Comparison of ENCODE assay signal across 18 mouse cellular contexts in genomic region chrX:140932066-140932465, GRCm38 (mm10). TPM values are rescaled to one million over a fixed set of nuclear protein-coding genes. Genes with fewer than 3 reads are reported as not detected.
DNase-seq lines count a peak whose midpoint lies in the region; ATAC-seq and TF ChIP-seq lines count a peak whose summit lies in the region.
"Had no signal": no experiment of that assay in that cellular context is flagged by ENCODE, and none has a peak within 500 bp of the region (broad histone marks: within the 10 kb centered on the region; RNA-seq: fewer than 3 reads in every experiment).

No protein-coding gene starts in this region.

- H3K4me3 ChIP-seq in forebrain, embryonic 14.5 days (ENCODE audit: low read depth, low read length) = no peak overlapping the region
- no peak overlapping the region for H3K4me3 ChIP-seq in forebrain, embryonic 10.5 days
- no peak overlapping the region for H3K4me3 ChIP-seq in layer of hippocampus, adult 2 months
- H3K4me3 ChIP-seq in stomach, postnatal 0 days (ENCODE audit: low read depth, low read length) = no peak overlapping the region
- H3K4me3 ChIP-seq: embryonic facial prominence, embryonic 13.5 days; heart, embryonic 10.5 days; liver, embryonic 13.5 days had no signal

- TF ChIP-seq EP300 in stomach, postnatal 0 days (optimal IDR thresholded peaks at IDR 0.05) = no peak

- H3K4me1 ChIP-seq in forebrain, embryonic 14.5 days (ENCODE audit: control insufficient read depth, insufficient read depth, low read length) = no peaks in the 10 kb centered on the region
- H3K4me1 ChIP-seq in forebrain, embryonic 10.5 days = no peaks in the 10 kb centered on the region
- H3K4me1 ChIP-seq in stomach, postnatal 0 days (replicated peaks; ENCODE audit: control insufficient read depth, insufficient read depth) = no peaks in the 10 kb centered on the region
- H3K4me1 ChIP-seq: embryonic facial prominence, embryonic 13.5 days; heart, embryonic 10.5 days; liver, embryonic 13.5 days had no signal

- H3K4me2 ChIP-seq in forebrain, embryonic 14.5 days (ENCODE audit: low read length) = no peak overlapping the region
- no peak overlapping the region for H3K4me2 ChIP-seq in stomach, postnatal 0 days (replicated peaks; ENCODE audit: low read depth)
- H3K4me2 ChIP-seq: embryonic facial prominence, embryonic 13.5 days; liver, embryonic 13.5 days had no signal

- no peaks in the 10 kb centered on the region for H3K27me3 ChIP-seq in forebrain, embryonic 14.5 days (replicated peaks; ENCODE audit: control insufficient read depth, insufficient read depth, low read length)
- peaks cover 99% of the 10 kb centered on the region for H3K27me3 ChIP-seq in forebrain, embryonic 10.5 days (ENCODE audit: poor library complexity, severe bottlenecking)
- no peaks in the 10 kb centered on the region for H3K27me3 ChIP-seq in stomach, postnatal 0 days (ENCODE audit: control insufficient read depth, insufficient read depth, low read length)

- no peaks in the 10 kb centered on the region for H3K9me3 ChIP-seq in forebrain, embryonic 14.5 days (replicated peaks; ENCODE audit: control insufficient read depth, low read length)
- H3K9me3 ChIP-seq in forebrain, embryonic 10.5 days = no peaks in the 10 kb centered on the region
- H3K9me3 ChIP-seq in stomach, postnatal 0 days (ENCODE audit: control insufficient read depth, low read length) = no peaks in the 10 kb centered on the region
- H3K9me3 ChIP-seq: embryonic facial prominence, embryonic 13.5 days; heart, embryonic 10.5 days; liver, embryonic 13.5 days had no signal

- no peaks in the 10 kb centered on the region for H3K36me3 ChIP-seq in forebrain, embryonic 14.5 days (ENCODE audit: control insufficient read depth, insufficient read depth, low read length)
- no peaks in the 10 kb centered on the region for H3K36me3 ChIP-seq in forebrain, embryonic 10.5 days (replicated peaks)
- no peaks in the 10 kb centered on the region for H3K36me3 ChIP-seq in stomach, postnatal 0 days (ENCODE audit: control insufficient read depth, insufficient read depth, low read length)
- H3K36me3 ChIP-seq: embryonic facial prominence, embryonic 13.5 days; heart, embryonic 10.5 days; liver, embryonic 13.5 days had no signal

- ATAC-seq in forebrain, embryonic 14.5 days = no peak
- ATAC-seq in stomach, postnatal 0 days (ENCODE audit: low FRiP score, low TSS enrichment) = no peak

- H3K27ac ChIP-seq in forebrain, embryonic 14.5 days (ENCODE audit: low read depth, low read length) = no peak overlapping the region
- H3K27ac ChIP-seq in forebrain, embryonic 10.5 days = no peak overlapping the region
- no peak overlapping the region for H3K27ac ChIP-seq in layer of hippocampus, adult 2 months
- H3K27ac ChIP-seq in stomach, postnatal 0 days (replicated peaks) = no peak overlapping the region
- H3K27ac ChIP-seq: embryonic facial prominence, embryonic 13.5 days; heart, embryonic 10.5 days; liver, embryonic 13.5 days had no signal

- peak; percentile 17 for DNase-seq in forebrain, embryonic 14.5 days (ENCODE audit: low spot score)
- no peak for DNase-seq in forebrain, embryonic 10.5 days (ENCODE audit: extremely low spot score, low spot score)
- DNase-seq in layer of hippocampus, adult 2 months (ENCODE audit: low spot score in 2 of 2) = peak in 1 of 2 experiments; percentile 0
- DNase-seq in layer of hippocampus, postnatal 36 days = no peak
- DNase-seq in right cerebral cortex, adult 2 months (ENCODE audit: low spot score in 2 of 2) = peak; percentile 2 to 4
- DNase-seq in right cerebral cortex, adult 18-20 months = no peak
- no peak for DNase-seq in stomach, postnatal 0 days (ENCODE audit: low spot score)
- DNase-seq in cerebellum, adult 11-12 months = no peak
- DNase-seq: adrenal gland, postnatal 10 days; cerebellum, adult 8-10 months; kidney, postnatal 14 days; liver, embryonic 13.5 days; thymus, postnatal 25 days had no signal

- no peak overlapping the region for H3K9ac ChIP-seq in forebrain, embryonic 14.5 days (ENCODE audit: low read length)
- no peak overlapping the region for H3K9ac ChIP-seq in stomach, postnatal 0 days (ENCODE audit: low read length)
- H3K9ac ChIP-seq: embryonic facial prominence, embryonic 13.5 days; liver, embryonic 13.5 days had no signal

- 77% methylated on average over 3 of the region's 3 CpGs for WGBS in forebrain, embryonic 14.5 days
- WGBS in forebrain, embryonic 10.5 days = 71% methylated on average over 3 of the region's 3 CpGs
- WGBS in stomach, postnatal 0 days = 60% methylated on average over 3 of the region's 3 CpGs

- TF ChIP-seq CTCF in layer of hippocampus, adult 2 months (conservative IDR thresholded peaks at IDR 0.05) = peak; percentile 73
- peak; percentile 73 for TF ChIP-seq CTCF in stomach, postnatal 0 days (IDR thresholded peaks at IDR 0.05; ENCODE audit: low read depth)

RNA-seq across cellular contexts. Expression of gene Psmd10, which starts 24.5 kb away (rescaled TPM):
- polyA plus RNA-seq in forebrain, embryonic 14.5 days (2014; fragmentation: Nextera tagmentation; extraction: Ambion mirVana) = 44.9 and 50.5 TPM in 2 replicates
- polyA plus RNA-seq in forebrain, embryonic 10.5 days (2016; fragmentation: Nextera tagmentation; extraction: Ambion mirVana) = 50.5 and 52.3 TPM in 2 replicates
- total RNA-seq in layer of hippocampus, adult 2 months (2021) = 10 to 100 TPM; 19.5 to 22.3 TPM
- 10 to 100 TPM; 18.0 to 20.3 TPM for total RNA-seq in layer of hippocampus, postnatal 36 days (2021)
- polyA plus RNA-seq in stomach, postnatal 0 days (2015; fragmentation: Nextera tagmentation; extraction: Ambion mirVana) = 29.8 and 32.3 TPM in 2 replicates

RNA-seq across cellular contexts. Expression of gene Atg4a, which starts 24.6 kb away (rescaled TPM):
- polyA plus RNA-seq in forebrain, embryonic 14.5 days (2014; fragmentation: Nextera tagmentation; extraction: Ambion mirVana) = 14.8 and 15.0 TPM in 2 replicates
- polyA plus RNA-seq in forebrain, embryonic 10.5 days (2016; fragmentation: Nextera tagmentation; extraction: Ambion mirVana) = 11.8 and 12.4 TPM in 2 replicates
- 10 to 100 TPM in 1 of 2 experiments, 1 to 10 TPM in 1; 8.5 to 13.1 TPM for total RNA-seq in layer of hippocampus, adult 2 months (2021)
- total RNA-seq in layer of hippocampus, postnatal 36 days (2021) = 10 to 100 TPM in 1 of 2 experiments, 1 to 10 TPM in 1; 7.1 to 11.3 TPM
- 17.5 and 18.4 TPM in 2 replicates for polyA plus RNA-seq in stomach, postnatal 0 days (2015; fragmentation: Nextera tagmentation; extraction: Ambion mirVana)

RNA-seq across cellular contexts. Expression of gene Vsig1, which starts 24.7 kb away (rescaled TPM):
- not detected in 2 replicates for polyA plus RNA-seq in forebrain, embryonic 14.5 days (2014; fragmentation: Nextera tagmentation; extraction: Ambion mirVana)
- not detected in 2 replicates for polyA plus RNA-seq in forebrain, embryonic 10.5 days (2016; fragmentation: Nextera tagmentation; extraction: Ambion mirVana)
- total RNA-seq in layer of hippocampus, adult 2 months (2021) = not detected
- total RNA-seq in layer of hippocampus, postnatal 36 days (2021) = not detected
- polyA plus RNA-seq in stomach, postnatal 0 days (2015; fragmentation: Nextera tagmentation; extraction: Ambion mirVana) = 119 and 131 TPM in 2 replicates
- total RNA-seq: adrenal gland, postnatal 10 days; hematopoietic stem cell, adult 5-6 weeks; left cerebral cortex, adult 18-20 months had no signal
- polyA plus RNA-seq: C2C12; embryonic facial prominence, embryonic 13.5 days; heart, embryonic 10.5 days; liver, embryonic 13.5 days had no signal

Comparison
In these comparisons a context has a peak if more than half of its experiments do, and no peak if none do; other contexts are left out.
1. DNase-seq: peak in forebrain, embryonic 14.5 days (single experiment) and right cerebral cortex, adult 2 months (2 of 2); none in forebrain, embryonic 10.5 days (single experiment), layer of hippocampus, postnatal 36 days (0 of 2), right cerebral cortex, adult 18-20 months (single experiment), stomach, postnatal 0 days (single experiment) and cerebellum, adult 11-12 months (single experiment).
2. RNA of gene Vsig1, which starts 24.7 kb away (polyA plus RNA-seq): 119 to 131 TPM in stomach, postnatal 0 days; not detected in forebrain, embryonic 14.5 days and not detected in forebrain, embryonic 10.5 days; every median in the first group is over 100 times any median in the second.